ENCODE assay signal across 27 mouse cellular contexts in genomic region chr5:37876240-37876639, GRCm38 (mm10). TPM values are rescaled to one million over a fixed set of nuclear protein-coding genes. Genes with fewer than 3 reads are reported as not detected.
DNase-seq lines count a peak whose midpoint lies in the region; ATAC-seq and TF ChIP-seq lines count a peak whose summit lies in the region.
"Had no signal": no experiment of that assay in that cellular context is flagged by ENCODE, and none has a peak within 500 bp of the region (broad histone marks: within the 10 kb centered on the region; RNA-seq: fewer than 3 reads in every experiment).

No protein-coding gene starts in this region.

- H3K4me1 ChIP-seq in heart, postnatal 0 days (ENCODE audit: control insufficient read depth, insufficient read depth) = no peaks in the 10 kb centered on the region
- no peaks in the 10 kb centered on the region for H3K4me1 ChIP-seq in heart, embryonic 10.5 days
- H3K4me1 ChIP-seq: forebrain, embryonic 13.5 days had no signal

- H3K27me3 ChIP-seq in heart, postnatal 0 days (ENCODE audit: control insufficient read depth, insufficient read depth, low read length) = no peaks in the 10 kb centered on the region
- no peaks in the 10 kb centered on the region; the same call in 1 of the 2 replicates for H3K27me3 ChIP-seq in heart, embryonic 10.5 days (ENCODE audit: insufficient read depth, poor library complexity, severe bottlenecking)
- H3K27me3 ChIP-seq in Patski (peaks cover 13% of the 10 kb centered on the region), myocyte (ENCODE audit: control insufficient read depth, insufficient read depth, insufficient read length) (no peaks in the 10 kb centered on the region)
- H3K27me3 ChIP-seq: embryonic facial prominence, embryonic 15.5 days; forebrain, embryonic 15.5 days had no signal

- no peaks in the 10 kb centered on the region for H3K36me3 ChIP-seq in heart, postnatal 0 days (replicated peaks; ENCODE audit: control insufficient read depth, insufficient read depth, low read length)
- H3K36me3 ChIP-seq in heart, embryonic 10.5 days = no peaks in the 10 kb centered on the region
- no peaks in the 10 kb centered on the region for H3K36me3 ChIP-seq in myocyte (ENCODE audit: control insufficient read depth, insufficient read depth)
- H3K36me3 ChIP-seq: embryonic facial prominence, embryonic 13.5 days; embryonic facial prominence, embryonic 15.5 days; forebrain, embryonic 15.5 days; G1E had no signal

- no peak for ATAC-seq in heart, postnatal 0 days (ENCODE audit: insufficient read depth, low read depth)
- peak; percentile 52 for ATAC-seq in Patski
- ATAC-seq: CD4-positive, CD25-positive, alpha-beta regulatory T cell, adult 4 months; forebrain, embryonic 13.5 days; forebrain, embryonic 15.5 days had no signal

- no peak overlapping the region for H3K4me2 ChIP-seq in heart, postnatal 0 days (ENCODE audit: low read depth, low read length)
- peak overlapping the region; percentile 28 for H3K4me2 ChIP-seq in myocyte (ENCODE audit: low read depth)
- H3K4me2 ChIP-seq: embryonic facial prominence, embryonic 13.5 days; embryonic facial prominence, embryonic 15.5 days; forebrain, embryonic 13.5 days; forebrain, embryonic 15.5 days had no signal

- no peak for TF ChIP-seq POLR2A in myocyte (IDR thresholded peaks at IDR 0.05; ENCODE audit: insufficient read length, low read depth)

- TF ChIP-seq EP300 in heart, postnatal 0 days (IDR thresholded peaks at IDR 0.05; ENCODE audit: low read depth) = no peak

- H3ac ChIP-seq in myocyte (ENCODE audit: control insufficient read depth, insufficient read length) = no peak overlapping the region

- POLR2A ChIA-PET in Patski (lab: Charles Lee) = no interaction called here

- WGBS in heart, postnatal 0 days = 38% methylated on average over 4 of the region's 4 CpGs
- WGBS in heart, embryonic 10.5 days = 47% methylated on average over 4 of the region's 4 CpGs

- CTCF ChIA-PET in Patski (lab: Charles Lee) = no interaction called here

- H3K9ac ChIP-seq in heart, postnatal 0 days (replicated peaks; ENCODE audit: low read depth, low read length) = no peak overlapping the region
- H3K9ac ChIP-seq: embryonic facial prominence, embryonic 13.5 days; embryonic facial prominence, embryonic 15.5 days; forebrain, embryonic 13.5 days; forebrain, embryonic 15.5 days; forebrain, postnatal 0 days had no signal

- in situ Hi-C loops in Patski (cut with MboI; ENCODE audit: low pct_unique_long_range_greater_than_20kb) = no loop called here

- DNase-seq in heart, postnatal 0 days (ENCODE audit: low spot score) = peak; percentile 14
- DNase-seq in heart, embryonic 10.5 days (ENCODE audit: low spot score) = no peak
- peak; percentile 84 for DNase-seq in 3T3-L1 (ENCODE audit: low read depth, low spot score)
- no peak for DNase-seq in Patski (ENCODE audit: low read depth, low spot score)
- no peak for DNase-seq in kidney, postnatal 4 days
- DNase-seq in right cerebral cortex, adult 2 months (ENCODE audit: low spot score in 2 of 2) = no peak
- DNase-seq in urinary bladder, postnatal 36 days (ENCODE audit: low spot score in 2 of 2) = no peak
- DNase-seq: adrenal gland, adult 2 months; adrenal gland, postnatal 10 days; adrenal gland, postnatal 25 days; cerebellum, adult 11 months; cerebellum, adult 18-20 months; cerebellum, adult 8-10 months; cerebellum, adult 9-11 months; cerebellum, postnatal 14 days; cerebellum, postnatal 36 days; embryo, embryonic 11 days; forebrain, postnatal 0 days had no signal

- no peak overlapping the region for H3K27ac ChIP-seq in heart, postnatal 0 days (ENCODE audit: low read depth)
- H3K27ac ChIP-seq in heart, embryonic 10.5 days = no peak overlapping the region
- H3K27ac ChIP-seq: embryonic facial prominence, embryonic 13.5 days; embryonic facial prominence, embryonic 15.5 days; forebrain, embryonic 13.5 days; forebrain, embryonic 15.5 days had no signal

- no peaks in the 10 kb centered on the region for H3K9me3 ChIP-seq in heart, postnatal 0 days (replicated peaks; ENCODE audit: control insufficient read depth, low read length)
- no peaks in the 10 kb centered on the region for H3K9me3 ChIP-seq in heart, embryonic 10.5 days
- H3K9me3 ChIP-seq: embryonic facial prominence, embryonic 13.5 days; embryonic facial prominence, embryonic 15.5 days; forebrain, embryonic 13.5 days; forebrain, embryonic 15.5 days had no signal

- TF ChIP-seq CTCF in heart, postnatal 0 days (IDR thresholded peaks at IDR 0.05; ENCODE audit: low read depth) = no peak
- TF ChIP-seq CTCF in Patski (IDR thresholded peaks at IDR 0.05) = no peak

- H3K79me2 ChIP-seq in myocyte (ENCODE audit: control insufficient read depth, insufficient read depth) = no peaks in the 10 kb centered on the region

- no peak overlapping the region for H3K4me3 ChIP-seq in heart, postnatal 0 days (ENCODE audit: low read depth, low read length)
- no peak overlapping the region for H3K4me3 ChIP-seq in heart, embryonic 10.5 days
- no peak overlapping the region for H3K4me3 ChIP-seq in myocyte
- H3K4me3 ChIP-seq: embryonic facial prominence, embryonic 13.5 days; embryonic facial prominence, embryonic 15.5 days; forebrain, embryonic 13.5 days; forebrain, embryonic 15.5 days had no signal

TF ChIP-seq in myocyte, 11 proteins besides CTCF, POLR2A, EP300 and RAD21:
- no peak for TF ChIP-seq MAX (IDR thresholded peaks at IDR 0.05; ENCODE audit: low read depth)
- TF ChIP-seq MYOG (IDR thresholded peaks at IDR 0.05; ENCODE audit: control insufficient read depth in 1 of 3, insufficient read depth in 1 of 3, insufficient read length in 2 of 3, low read depth in 2 of 3) = no peak
- no peak for TF ChIP-seq E2F4 (IDR thresholded peaks at IDR 0.05; ENCODE audit: insufficient read depth)
- TF ChIP-seq REST (IDR thresholded peaks at IDR 0.05; ENCODE audit: insufficient read depth, insufficient read length) = no peak
- TF ChIP-seq TCF3 (IDR thresholded peaks at IDR 0.05; ENCODE audit: insufficient read length, low read depth) = no peak
- TF ChIP-seq MYOD1 (IDR thresholded peaks at IDR 0.05; ENCODE audit: control insufficient read depth in 1 of 3, insufficient read length in 2 of 3, low read depth in 2 of 3) = no peak
- no peak for TF ChIP-seq CEBPB (IDR thresholded peaks at IDR 0.05; ENCODE audit: insufficient read depth, poor library complexity, severe bottlenecking)
- TF ChIP-seq SRF (IDR thresholded peaks at IDR 0.05; ENCODE audit: control insufficient read depth, insufficient read length, low read depth) = no peak
- no peak for TF ChIP-seq TCF12 (IDR thresholded peaks at IDR 0.05; ENCODE audit: insufficient read depth, poor library complexity, severe bottlenecking)
- TF ChIP-seq USF1 (IDR thresholded peaks at IDR 0.05; ENCODE audit: low read depth) = no peak
- TF ChIP-seq POLR2AphosphoS2 (IDR thresholded peaks at IDR 0.05; ENCODE audit: insufficient read length, low read depth) = no peak

RNA-seq across cellular contexts. Expression of gene Msx1, which starts 51.9 kb away (rescaled TPM):
- total RNA-seq in heart, postnatal 0 days (2014; rRNA removed; ENCODE audit: low replicate concordance) = 7.8 and 15.4 TPM in 2 replicates
- polyA plus RNA-seq in heart, postnatal 0 days (2015; fragmentation: Nextera tagmentation; extraction: Ambion mirVana) = 4.4 and 4.6 TPM in 2 replicates
- 36.6 and 65.2 TPM in 2 replicates for polyA plus RNA-seq in heart, embryonic 10.5 days (2016; fragmentation: Nextera tagmentation; extraction: Ambion mirVana)
- polyA plus RNA-seq in Patski (2021) (13.2 TPM), myocyte (2012; fragmentation: generic; extraction: Trizol) (4.7 TPM)
- total RNA-seq: CH12.LX; common myeloid progenitor, adult 5-6 weeks; G1E had no signal
- polyA plus RNA-seq: CD4-positive, CD25-positive, alpha-beta regulatory T cell, adult 4 months; G1E had no signal

Comparison
In these comparisons a context has a peak if more than half of its experiments do, and no peak if none do; other contexts are left out.
1. DNase-seq: peak in heart, postnatal 0 days (single experiment) and 3T3-L1 (single experiment); none in heart, embryonic 10.5 days (single experiment), Patski (single experiment), kidney, postnatal 4 days (0 of 2), right cerebral cortex, adult 2 months (0 of 2) and urinary bladder, postnatal 36 days (0 of 2).